Mouse (Mus musculus): ENCODE measurements around the gene Arl3.

The Arl3 gene

GRCm38 (mm10) chr19:46572951-46573937 lies at the start of gene Arl3, which contains the start of gene Sfxn2:
Arl3 (minus strand) TSS chr19:46573198.
Sfxn2 (plus strand) TSS chr19:46573365.
- in situ Hi-C loops (cut with MboI; ENCODE audit: low pct_unique_long_range_greater_than_20kb in 1 of 2, low sequenced_read_pairs in 2 of 2, unreplicated experiment in 1 of 2) = no loop called here

- in situ Hi-C loops (cut with MboI; ENCODE audit: low pct_unique_long_range_greater_than_20kb in 1 of 2, low sequenced_read_pairs in 2 of 2, unreplicated experiment in 1 of 2) = no loop called here
Measured at GRCm38 (mm10) chr19:46622659-46623193, 49.7 kb upstream of the Arl3 start.

GRCm38 (mm10) chr19:46621236-46622183 lies 48.5 kb upstream of the Arl3 start:
- in situ Hi-C loops (cut with MboI; ENCODE audit: low pct_unique_long_range_greater_than_20kb in 1 of 2, low sequenced_read_pairs in 2 of 2, unreplicated experiment in 1 of 2) = no loop called here

DNA sequence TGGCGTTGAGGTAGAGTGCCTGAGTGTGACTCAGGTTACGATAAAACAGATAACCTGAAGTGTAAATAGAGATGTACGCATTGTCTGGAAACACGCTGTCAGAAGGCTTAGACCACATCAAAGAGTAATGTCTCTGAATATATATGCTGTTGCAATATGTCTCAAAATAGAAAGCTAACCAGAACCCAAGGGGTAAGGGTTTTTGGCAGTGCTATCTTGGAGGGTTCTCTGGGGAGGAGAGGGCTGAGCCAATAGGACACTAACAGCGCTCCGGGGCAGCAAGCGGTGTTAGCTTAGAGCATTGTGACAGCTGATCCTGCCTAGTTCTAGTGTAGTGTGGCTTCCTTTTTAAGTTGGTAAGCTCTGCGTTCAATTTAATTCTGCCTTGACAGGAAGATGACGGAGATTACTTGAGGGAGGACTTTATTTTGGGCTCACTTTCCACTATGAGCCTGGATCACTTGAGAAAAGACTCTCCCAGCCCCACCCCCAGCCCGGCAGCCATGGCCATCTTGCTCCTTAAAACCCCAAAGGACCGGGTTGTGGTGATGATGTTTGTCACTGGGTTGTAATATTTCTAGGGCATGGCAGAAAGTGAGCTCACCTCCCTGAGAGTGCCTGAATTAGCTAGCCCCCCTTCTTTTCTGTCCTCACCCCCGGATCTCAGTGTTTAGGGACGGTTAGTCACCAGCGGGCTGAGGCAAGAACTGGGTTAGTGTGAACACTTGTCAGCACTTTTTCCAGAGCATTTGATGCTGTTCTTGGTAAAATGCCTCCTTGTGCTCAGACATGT lies 47.2 kb upstream of the Arl3 start:
- in situ Hi-C loops (cut with MboI; ENCODE audit: low pct_unique_long_range_greater_than_20kb in 1 of 2, low sequenced_read_pairs in 2 of 2, unreplicated experiment in 1 of 2) = no loop called here

DNA sequence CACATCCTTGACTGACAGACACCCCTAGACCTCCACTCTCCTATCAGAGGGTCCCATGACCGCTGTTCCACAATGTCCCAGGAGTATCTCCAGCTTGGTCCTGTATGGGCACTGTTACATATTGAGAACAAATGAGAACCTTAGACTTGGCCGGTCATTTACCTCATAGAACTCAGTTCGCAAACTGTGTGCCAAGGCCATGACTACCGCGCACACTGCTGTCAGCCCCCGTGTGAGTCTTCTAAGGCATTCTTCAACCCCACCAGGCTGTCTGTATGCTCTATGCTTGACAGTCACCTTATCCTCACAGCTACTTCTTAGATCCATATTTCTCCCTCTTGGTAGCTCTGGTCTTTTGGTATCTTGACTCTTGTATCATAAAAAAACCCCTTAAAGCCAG lies 46.5 kb upstream of the Arl3 start:
- in situ Hi-C loops (cut with MboI; ENCODE audit: low pct_unique_long_range_greater_than_20kb in 1 of 2, low sequenced_read_pairs in 2 of 2, unreplicated experiment in 1 of 2) = no loop called here

DNA sequence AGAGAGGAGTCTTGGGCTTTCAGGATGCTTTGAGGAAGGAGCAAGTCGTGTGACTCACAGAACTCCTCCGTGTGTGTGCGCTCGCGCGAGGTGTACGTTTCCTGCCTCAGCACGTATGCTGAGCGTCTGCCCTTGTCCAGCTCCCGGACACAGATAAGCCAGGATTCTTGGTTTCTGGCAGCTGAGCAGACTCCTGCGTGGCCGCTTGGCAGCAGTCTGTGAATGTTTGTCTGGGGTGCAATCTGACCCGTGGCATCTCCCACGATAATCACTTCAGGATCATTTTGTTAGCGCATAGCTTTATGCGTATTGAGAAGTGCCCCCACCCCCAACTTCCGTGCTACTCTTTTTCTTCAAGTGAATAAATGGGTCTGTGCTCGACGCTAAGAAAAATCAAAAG lies 46.0 kb upstream of the Arl3 start:
- in situ Hi-C loops (cut with MboI; ENCODE audit: low pct_unique_long_range_greater_than_20kb in 1 of 2, low sequenced_read_pairs in 2 of 2, unreplicated experiment in 1 of 2) = no loop called here

DNA sequence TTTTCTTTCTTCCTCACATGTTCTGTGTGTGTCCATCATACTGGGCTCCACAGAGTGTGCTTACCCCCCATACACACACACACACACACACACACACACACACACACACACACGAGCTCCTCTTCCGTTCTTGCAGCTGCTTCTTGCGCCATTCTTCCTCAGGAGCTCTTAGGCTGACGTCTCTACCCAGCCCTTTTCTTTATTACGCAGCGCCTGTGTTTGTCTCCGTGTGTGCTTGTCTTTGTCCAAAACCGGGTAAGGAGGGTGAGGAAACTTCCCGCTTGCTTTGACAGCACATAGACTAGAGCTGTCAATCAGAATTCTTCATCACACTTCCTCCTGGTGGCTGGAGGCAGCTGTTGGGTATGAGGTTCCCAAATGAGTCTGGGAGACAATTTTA lies 45.3 kb upstream of the Arl3 start:
- in situ Hi-C loops (cut with MboI; ENCODE audit: low pct_unique_long_range_greater_than_20kb in 1 of 2, low sequenced_read_pairs in 2 of 2, unreplicated experiment in 1 of 2) = no loop called here

GRCm38 (mm10) chr19:46617361-46617760 lies 44.4 kb upstream of the Arl3 start:
- in situ Hi-C loops (cut with MboI; ENCODE audit: low pct_unique_long_range_greater_than_20kb in 1 of 2, low sequenced_read_pairs in 2 of 2, unreplicated experiment in 1 of 2) = no loop called here

DNA sequence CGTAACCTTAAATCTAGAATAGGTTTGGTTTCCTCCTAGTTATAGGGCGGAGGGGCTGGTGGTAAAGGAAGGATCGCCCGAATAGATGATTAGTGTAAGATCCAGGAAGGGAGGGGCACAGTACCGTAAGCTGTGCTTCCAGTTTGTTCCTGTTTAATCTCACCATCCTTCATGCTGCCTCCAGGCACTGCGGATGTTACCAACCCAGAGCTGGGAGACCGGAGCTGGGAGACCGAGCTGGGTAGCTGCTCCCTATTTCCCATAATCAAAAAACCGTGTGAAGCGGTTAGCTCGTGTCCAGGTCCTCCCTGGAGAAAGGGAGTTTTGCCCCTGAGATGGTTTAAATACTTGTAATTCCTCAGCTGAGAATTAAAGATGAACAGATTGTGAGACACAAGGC lies 43.4 kb upstream of the Arl3 start:
- in situ Hi-C loops (cut with MboI; ENCODE audit: low pct_unique_long_range_greater_than_20kb in 1 of 2, low sequenced_read_pairs in 2 of 2, unreplicated experiment in 1 of 2) = no loop called here

- in situ Hi-C loops (cut with MboI; ENCODE audit: low pct_unique_long_range_greater_than_20kb in 1 of 2, low sequenced_read_pairs in 2 of 2, unreplicated experiment in 1 of 2) = no loop called here
Measured at GRCm38 (mm10) chr19:46608158-46608557, 35.2 kb upstream of the Arl3 start.

GRCm38 (mm10) chr19:46607424-46607823 lies 34.4 kb upstream of the Arl3 start:
- in situ Hi-C loops (cut with MboI; ENCODE audit: low pct_unique_long_range_greater_than_20kb in 1 of 2, low sequenced_read_pairs in 2 of 2, unreplicated experiment in 1 of 2) = no loop called here

- in situ Hi-C loops (cut with MboI; ENCODE audit: low pct_unique_long_range_greater_than_20kb in 1 of 2, low sequenced_read_pairs in 2 of 2, unreplicated experiment in 1 of 2) = no loop called here
Measured at GRCm38 (mm10) chr19:46606718-46607117, 33.7 kb upstream of the Arl3 start.

GRCm38 (mm10) chr19:46602406-46602805 lies 29.4 kb upstream of the Arl3 start:
- in situ Hi-C loops (cut with MboI; ENCODE audit: low pct_unique_long_range_greater_than_20kb in 1 of 2, low sequenced_read_pairs in 2 of 2, unreplicated experiment in 1 of 2) = no loop called here

- in situ Hi-C loops (cut with MboI; ENCODE audit: low pct_unique_long_range_greater_than_20kb in 1 of 2, low sequenced_read_pairs in 2 of 2, unreplicated experiment in 1 of 2) = no loop called here
Measured at GRCm38 (mm10) chr19:46601491-46601890, 28.5 kb upstream of the Arl3 start.

DNA sequence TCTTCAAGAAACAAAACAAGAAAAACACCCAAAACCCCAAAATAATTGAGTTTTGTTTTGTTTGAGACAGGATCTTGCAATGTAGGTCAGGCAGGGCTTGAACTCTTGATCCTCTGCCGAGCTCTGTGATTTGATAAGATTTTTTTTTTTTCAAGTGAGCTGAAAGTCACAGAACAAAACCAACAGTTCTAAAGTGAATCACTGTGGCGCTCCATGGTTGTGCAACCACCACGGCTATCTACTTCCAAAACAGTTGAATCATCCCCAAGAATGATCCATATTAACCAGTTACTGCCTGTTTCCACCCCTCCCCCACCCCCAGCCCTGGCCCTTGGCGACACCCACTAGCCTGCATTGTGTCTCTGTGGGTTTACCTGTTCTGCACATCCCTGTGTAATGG lies 27.4 kb upstream of the Arl3 start:
- in situ Hi-C loops (cut with MboI; ENCODE audit: low pct_unique_long_range_greater_than_20kb in 1 of 2, low sequenced_read_pairs in 2 of 2, unreplicated experiment in 1 of 2) = no loop called here

- in situ Hi-C loops (cut with MboI; ENCODE audit: low pct_unique_long_range_greater_than_20kb in 1 of 2, low sequenced_read_pairs in 2 of 2, unreplicated experiment in 1 of 2) = no loop called here
Measured at GRCm38 (mm10) chr19:46599375-46600256, 26.6 kb upstream of the Arl3 start.

- in situ Hi-C loops (cut with MboI; ENCODE audit: low pct_unique_long_range_greater_than_20kb in 1 of 2, low sequenced_read_pairs in 2 of 2, unreplicated experiment in 1 of 2) = no loop called here
Measured at GRCm38 (mm10) chr19:46598720-46599252, 25.8 kb upstream of the Arl3 start, which contains the start of gene Wbp1l. Wbp1l (plus strand) TSS chr19:46599084.

All from mouse embryonic stem cell (cell line).